Mouse (Mus musculus) adrenal gland, adult 18-20 months (tissue): ENCODE results near the gene Xylt1. TPM values are rescaled to one million over a fixed set of nuclear protein-coding genes. Genes with fewer than 3 reads are reported as not detected.

Experiments
- DNase-seq, 2 experiments: peaks; one replicate each; pipeline ENCODE4 v3.0.0; 2021 to 2022; ENCODE audit warnings: low spot score in 2 of 2
- total RNA-seq, 2 experiments: library from RNA; stranded (reverse); gene quantifications; 1 replicate in 1 of 2; 2 replicates in 1 of 2; pipeline ENCODE4 v1.2.3; 2021

The Xylt1 gene
- total RNA-seq, 2 experiments from 2014 or later = 6.0 to 6.2 TPM

GRCm38 (mm10) chr7:117475106-117475505 lies 94.3 kb downstream of the Xylt1 start:
- no peak for DNase-seq

GRCm38 (mm10) chr7:117478937-117479336 lies 98.2 kb downstream of the Xylt1 start:
- no peak for DNase-seq

GRCm38 (mm10) chr7:117480831-117481230 lies 100.1 kb downstream of the Xylt1 start:
- no peak for DNase-seq

- DNase-seq = no peak
Measured at GRCm38 (mm10) chr7:117481404-117481803, 100.6 kb downstream of the Xylt1 start.

- no peak for DNase-seq
Measured at GRCm38 (mm10) chr7:117482701-117483100, 101.9 kb downstream of the Xylt1 start.

- DNase-seq = no peak
Measured at GRCm38 (mm10) chr7:117484589-117484988, 103.8 kb downstream of the Xylt1 start.

GRCm38 (mm10) chr7:117484989-117485536 lies 104.3 kb downstream of the Xylt1 start:
- DNase-seq = no peak

- no peak for DNase-seq
Measured at GRCm38 (mm10) chr7:117486425-117487172, 105.8 kb downstream of the Xylt1 start.

- DNase-seq = no peak
Measured at GRCm38 (mm10) chr7:117487173-117487490, 106.4 kb downstream of the Xylt1 start.

- no peak for DNase-seq
Measured at GRCm38 (mm10) chr7:117489973-117490372, 109.2 kb downstream of the Xylt1 start.

- DNase-seq = no peak
Measured at GRCm38 (mm10) chr7:117490500-117491205, 109.9 kb downstream of the Xylt1 start.

GRCm38 (mm10) chr7:117491495-117491894 lies 110.7 kb downstream of the Xylt1 start:
- no peak for DNase-seq

- no peak for DNase-seq
Measured at GRCm38 (mm10) chr7:117494210-117494609, 113.4 kb downstream of the Xylt1 start.

GRCm38 (mm10) chr7:117494618-117495310 lies 114.0 kb downstream of the Xylt1 start:
- DNase-seq = no peak

GRCm38 (mm10) chr7:117495751-117496150 lies 115.0 kb downstream of the Xylt1 start:
- DNase-seq = no peak

GRCm38 (mm10) chr7:117498173-117498572 lies 117.4 kb downstream of the Xylt1 start:
- DNase-seq = no peak

- DNase-seq = no peak
Measured at GRCm38 (mm10) chr7:117501355-117502181, 120.8 kb downstream of the Xylt1 start.

- DNase-seq = no peak
Measured at GRCm38 (mm10) chr7:117502415-117502814, 121.6 kb downstream of the Xylt1 start.

GRCm38 (mm10) chr7:117503714-117504113 lies 122.9 kb downstream of the Xylt1 start:
- DNase-seq = no peak

GRCm38 (mm10) chr7:117505791-117506190 lies 125.0 kb downstream of the Xylt1 start:
- DNase-seq = no peak

- DNase-seq = no peak
Measured at GRCm38 (mm10) chr7:117507351-117507750, 126.6 kb downstream of the Xylt1 start.
